In genomic region chr6:117312891-117313781, GRCm38 (mm10) we compare ENCODE assay signal across 12 mouse cellular contexts.
A peak's percentile ranks its signal among the peaks of the same experiment; 100 is the strongest.
DNase-seq lines count a peak whose midpoint lies in the region; ATAC-seq lines count a peak whose summit lies in the region.
"Had no signal": no experiment of that assay in that cellular context is flagged by ENCODE, and none has a peak within 500 bp of the region (broad histone marks: within the 10 kb centered on the region; RNA-seq: fewer than 3 reads in every experiment).

No protein-coding gene starts in this region.

- no peak overlapping the region for H3K4me3 ChIP-seq in hindbrain, embryonic 16.5 days (ENCODE audit: low read length)
- no peak overlapping the region for H3K4me3 ChIP-seq in hindbrain, embryonic 13.5 days
- no peak overlapping the region for H3K4me3 ChIP-seq in embryonic facial prominence, embryonic 10.5 days
- H3K4me3 ChIP-seq: liver, embryonic 15.5 days; neural tube, embryonic 12.5 days; stomach, embryonic 15.5 days had no signal

- H3K9me3 ChIP-seq in hindbrain, embryonic 16.5 days (ENCODE audit: control insufficient read depth, low read length), result no peaks in the 10 kb centered on the region; the same call in 1 of the 2 replicates
- H3K9me3 ChIP-seq in hindbrain, embryonic 13.5 days, result no peaks in the 10 kb centered on the region
- H3K9me3 ChIP-seq in embryonic facial prominence, embryonic 10.5 days, result no peaks in the 10 kb centered on the region
- H3K9me3 ChIP-seq: liver, embryonic 15.5 days; stomach, embryonic 15.5 days had no signal

- no peak overlapping the region for H3K4me2 ChIP-seq in hindbrain, embryonic 16.5 days (ENCODE audit: low read length)
- no peak overlapping the region for H3K4me2 ChIP-seq in hindbrain, embryonic 13.5 days
- H3K4me2 ChIP-seq: liver, embryonic 15.5 days; neural tube, embryonic 12.5 days; stomach, embryonic 15.5 days had no signal

- intact Hi-C loops in left cerebral cortex, postnatal 25 days (cut with DNase I), result no loop called here

- H3K27ac ChIP-seq in hindbrain, embryonic 16.5 days (ENCODE audit: low read depth, low read length), result no peak overlapping the region
- H3K27ac ChIP-seq in hindbrain, embryonic 13.5 days, result no peak overlapping the region
- H3K27ac ChIP-seq in embryonic facial prominence, embryonic 10.5 days (replicated peaks), result peak overlapping the region; percentile 59
- H3K27ac ChIP-seq: liver, embryonic 15.5 days; neural tube, embryonic 12.5 days; stomach, embryonic 15.5 days had no signal

- 0 out of 2 replicates have a peak, but pooled peaks have one; percentile 54 for ATAC-seq in hindbrain, embryonic 16.5 days
- no peak for ATAC-seq in hindbrain, embryonic 13.5 days (ENCODE audit: low FRiP score)
- no peak for ATAC-seq in megakaryocyte, adult 5-6 weeks (ENCODE audit: poor library complexity, severe bottlenecking)

- H3K4me1 ChIP-seq in hindbrain, embryonic 16.5 days (ENCODE audit: control insufficient read depth, insufficient read depth, low read depth, low read length), result no peaks in the 10 kb centered on the region
- peaks cover 6% of the 10 kb centered on the region; the same call in 1 of the 2 replicates for H3K4me1 ChIP-seq in hindbrain, embryonic 13.5 days (replicated peaks)
- H3K4me1 ChIP-seq in embryonic facial prominence, embryonic 10.5 days, result peaks cover 22% of the 10 kb centered on the region
- H3K4me1 ChIP-seq: liver, embryonic 15.5 days; neural tube, embryonic 12.5 days; stomach, embryonic 15.5 days had no signal

- peak; percentile 16 for DNase-seq in embryonic facial prominence, embryonic 10.5 days (ENCODE audit: low spot score)
- peak; percentile 53 to 72 for DNase-seq in left cerebral cortex, postnatal 25 days (ENCODE audit: low spot score in 2 of 2)
- DNase-seq in right cerebral cortex, postnatal 10 days (ENCODE audit: low spot score in 2 of 2), result peak; percentile 70 to 84
- no peak for DNase-seq in cerebellum, adult 9-11 months
- no peak for DNase-seq in gastrocnemius, postnatal 25 days
- DNase-seq: kidney, adult 8-10 months had no signal

- H3K36me3 ChIP-seq in hindbrain, embryonic 16.5 days (ENCODE audit: control insufficient read depth, insufficient read depth, low read length), result no peaks in the 10 kb centered on the region
- no peaks in the 10 kb centered on the region for H3K36me3 ChIP-seq in hindbrain, embryonic 13.5 days
- H3K36me3 ChIP-seq in embryonic facial prominence, embryonic 10.5 days (replicated peaks), result no peaks in the 10 kb centered on the region
- H3K36me3 ChIP-seq: liver, embryonic 15.5 days; neural tube, embryonic 12.5 days; stomach, embryonic 15.5 days had no signal

- WGBS in hindbrain, embryonic 16.5 days, result 63% methylated on average over 13 of the region's 13 CpGs
- WGBS in hindbrain, embryonic 13.5 days, result 67% methylated on average over 13 of the region's 13 CpGs
- 62% methylated on average over 13 of the region's 13 CpGs for WGBS in embryonic facial prominence, embryonic 10.5 days

- H3K27me3 ChIP-seq in hindbrain, embryonic 16.5 days (replicated peaks; ENCODE audit: control insufficient read depth, insufficient read depth, low read length), result no peaks in the 10 kb centered on the region
- H3K27me3 ChIP-seq in hindbrain, embryonic 13.5 days, result no peaks in the 10 kb centered on the region
- H3K27me3 ChIP-seq in embryonic facial prominence, embryonic 10.5 days (replicated peaks; ENCODE audit: low read depth, poor library complexity, severe bottlenecking), result no peaks in the 10 kb centered on the region
- H3K27me3 ChIP-seq: liver, embryonic 15.5 days; neural tube, embryonic 12.5 days; stomach, embryonic 15.5 days had no signal

- H3K9ac ChIP-seq in hindbrain, embryonic 16.5 days (ENCODE audit: low read depth, low read length), result no peak overlapping the region
- no peak overlapping the region for H3K9ac ChIP-seq in hindbrain, embryonic 13.5 days
- H3K9ac ChIP-seq: liver, embryonic 15.5 days; neural tube, embryonic 12.5 days; stomach, embryonic 15.5 days had no signal

Comparison
In these comparisons a context has a peak if more than half of its experiments do, and no peak if none do; other contexts are left out.
1. DNase-seq: peak in embryonic facial prominence, embryonic 10.5 days (single experiment), left cerebral cortex, postnatal 25 days (2 of 2) and right cerebral cortex, postnatal 10 days (2 of 2); none in cerebellum, adult 9-11 months (single experiment) and gastrocnemius, postnatal 25 days (single experiment).